Mouse (Mus musculus) intestine, embryonic 14.5 days (tissue): ENCODE results near the gene Eef1akmt2. TPM values are rescaled to one million over a fixed set of nuclear protein-coding genes. Genes with fewer than 3 reads are reported as not detected.

Experiments
- ATAC-seq: fragments of 200-750 bp; cut with Nextera tagmentation; replicated peaks from 2 replicates; pipeline ENCODE4 v1.8.0; 2017; ENCODE audit warnings: low read depth, moderate number of reproducible peaks, moderate TSS enrichment, moderate library complexity; ENCODE audit not compliant: low FRiP score, low TSS enrichment
- DNase-seq: peaks from one replicate; pipeline ENCODE4 v3.0.0-alpha.2; 2018; ENCODE audit warnings: low spot score
- H3K27ac ChIP-seq: fragments of 300-500 bp; sonication (generic); 2 replicates; pipeline ENCODE4 v1.5.1; 2014; ENCODE audit warnings: low read depth, mild to moderate bottlenecking, control low read depth
- H3K27me3 ChIP-seq: fragments of 300-500 bp; sonication (generic); replicated peaks from 2 replicates; pipeline ENCODE4 v1.6.1; 2014; ENCODE audit warnings: low read length, control low read depth; ENCODE audit not compliant: control insufficient read depth, insufficient read depth
- H3K36me3 ChIP-seq: fragments of 300-500 bp; sonication (generic); 2 replicates; pipeline ENCODE4 v1.6.1; 2014; ENCODE audit warnings: low read length, control low read depth; ENCODE audit not compliant: control insufficient read depth, insufficient read depth
- H3K4me1 ChIP-seq: fragments of 300-500 bp; sonication (generic); replicated peaks from 2 replicates; pipeline ENCODE4 v1.6.1; 2014; ENCODE audit warnings: low read length, control low read depth, mixed read lengths; ENCODE audit not compliant: control insufficient read depth, insufficient read depth
- H3K4me2 ChIP-seq: fragments of 300-500 bp; sonication (generic); 2 replicates; pipeline ENCODE4 v1.6.1; 2014; ENCODE audit warnings: low read length
- H3K4me3 ChIP-seq: fragments of 300-500 bp; sonication (generic); 2 replicates; pipeline ENCODE4 v1.5.1; 2014; ENCODE audit warnings: low read depth, low read length, control low read depth, mixed read lengths
- H3K9ac ChIP-seq: fragments of 300-500 bp; sonication (generic); 2 replicates; pipeline ENCODE4 v1.6.1; 2014; ENCODE audit warnings: mild to moderate bottlenecking, low read length
- H3K9me3 ChIP-seq: fragments of 300-500 bp; sonication (generic); 2 replicates; pipeline ENCODE4 v1.6.1; 2016; ENCODE audit warnings: low read length, control low read depth; ENCODE audit not compliant: control insufficient read depth
- WGBS: fragments of 180-500 bp; shearing (Covaris S2); extraction: QIAGEN DNeasy Blood & Tissue Kit; methylation state at CpG from one replicate; pipeline ENCODE4 v1.1.7; 2014; 5-methylcytosine and 5-hydroxymethylcytosine counted together
- polyA plus RNA-seq: library from polyadenylated mRNA; unstranded; fragments of >200 nt; fragmentation: Nextera tagmentation; extraction: Ambion mirVana; gene quantifications from 2 replicates; pipeline ENCODE4 v1.2.1, GENCODE M21; 2014

The Eef1akmt2 gene
- polyA plus RNA-seq, 1 experiment from 2014 or later, result 59.6 TPM

DNA sequence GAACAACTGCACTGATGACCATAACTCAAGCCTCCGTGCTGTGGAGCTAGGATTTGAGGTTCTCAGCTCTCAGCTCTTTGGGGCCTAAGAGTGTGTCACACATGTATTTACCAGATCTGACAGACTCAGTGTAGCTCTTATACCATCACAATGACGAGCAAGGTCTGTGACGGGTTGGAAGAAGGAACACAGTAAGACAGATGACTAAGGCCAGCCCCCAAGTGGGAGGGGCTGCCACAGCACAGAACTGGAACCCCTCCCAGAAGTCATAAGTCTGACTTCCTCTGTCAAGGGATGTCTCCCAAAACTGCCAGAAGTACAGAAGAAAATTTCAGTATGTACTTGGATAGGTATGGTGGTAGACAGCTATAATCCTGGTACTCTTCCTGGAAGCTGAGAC is 48.5 kb downstream of the Eef1akmt2 start:
- DNase-seq (no peak), ATAC-seq (no peak)
- H3K36me3 ChIP-seq, result peaks cover 4% of the 10 kb centered on the region; the same call in 1 of the 2 replicates
- H3K4me3 ChIP-seq, result no peak overlapping the region
- H3K27me3 ChIP-seq, result no peaks in the 10 kb centered on the region
- no peak overlapping the region for H3K27ac ChIP-seq
- no peaks in the 10 kb centered on the region for H3K9me3 ChIP-seq
- 61% methylated on average over 3 of the region's 3 CpGs for WGBS
- peaks cover 45% of the 10 kb centered on the region for H3K4me1 ChIP-seq
- no peak overlapping the region for H3K9ac ChIP-seq
- H3K4me2 ChIP-seq, result no peak overlapping the region

DNA sequence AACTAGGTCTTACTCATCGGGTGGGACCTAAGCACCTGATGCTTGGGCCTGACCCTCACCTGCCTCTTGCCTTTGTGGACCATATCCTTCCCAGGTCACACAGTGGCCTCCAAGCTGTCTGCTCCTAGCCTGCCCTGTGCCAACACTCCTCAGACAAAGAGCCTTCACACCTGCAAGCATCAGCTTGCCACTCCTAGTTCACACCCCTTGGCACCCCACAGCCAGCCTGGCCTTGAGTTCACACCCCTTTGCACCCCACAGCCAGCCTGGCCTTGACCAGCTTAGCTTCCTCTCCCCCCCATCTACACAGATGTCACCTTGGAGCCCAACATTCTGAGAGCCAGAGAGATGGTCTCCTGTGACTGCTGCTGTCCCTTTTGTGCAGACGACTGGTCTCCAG is 49.1 kb downstream of the Eef1akmt2 start:
- DNase-seq, result no peak
- WGBS, result 85% methylated on average over 2 of the region's 2 CpGs
- H3K4me3 ChIP-seq, result no peak overlapping the region

GRCm38 (mm10) chr7:132802691-132803090 is 49.8 kb downstream of the Eef1akmt2 start:
- H3K4me2 ChIP-seq, result no peak overlapping the region
- DNase-seq (no peak), ATAC-seq (no peak)
- 71% methylated on average over 11 of the region's 11 CpGs for WGBS
- H3K27ac ChIP-seq, result no peak overlapping the region; the same call in 1 of the 2 replicates
- no peak overlapping the region for H3K9ac ChIP-seq
- no peaks in the 10 kb centered on the region for H3K27me3 ChIP-seq
- H3K9me3 ChIP-seq, result no peaks in the 10 kb centered on the region
- H3K36me3 ChIP-seq, result peaks cover 4% of the 10 kb centered on the region; the same call in 1 of the 2 replicates
- H3K4me3 ChIP-seq, result no peak overlapping the region
- H3K4me1 ChIP-seq, result peaks cover 33% of the 10 kb centered on the region

More for the DNA sequence above, 49.1 kb downstream of the Eef1akmt2 start:
- Histone ChIP-seq H3K9me3 (no peaks in the 10 kb centered on the region), H3K27ac (no peak overlapping the region), H3K36me3 (peaks cover 4% of the 10 kb centered on the region; the same call in 1 of the 2 replicates), H3K4me2 (no peak overlapping the region), H3K27me3 (no peaks in the 10 kb centered on the region), H3K9ac (no peak overlapping the region), H3K4me1 (peaks cover 40% of the 10 kb centered on the region)
- no peak for ATAC-seq

GRCm38 (mm10) chr7:132802066-132802465 is 50.4 kb downstream of the Eef1akmt2 start:
- Histone ChIP-seq H3K4me2 (no peak overlapping the region), H3K9ac (no peak overlapping the region), H3K9me3 (no peaks in the 10 kb centered on the region), H3K4me1 (peaks cover 27% of the 10 kb centered on the region), H3K27me3 (no peaks in the 10 kb centered on the region), H3K36me3 (peaks cover 4% of the 10 kb centered on the region; the same call in 1 of the 2 replicates), H3K4me3 (no peak overlapping the region), H3K27ac (no peak overlapping the region; the same call in 1 of the 2 replicates)
- ATAC-seq (no peak), DNase-seq (no peak)
- WGBS, result 68% methylated on average over 2 of the region's 2 CpGs

DNA sequence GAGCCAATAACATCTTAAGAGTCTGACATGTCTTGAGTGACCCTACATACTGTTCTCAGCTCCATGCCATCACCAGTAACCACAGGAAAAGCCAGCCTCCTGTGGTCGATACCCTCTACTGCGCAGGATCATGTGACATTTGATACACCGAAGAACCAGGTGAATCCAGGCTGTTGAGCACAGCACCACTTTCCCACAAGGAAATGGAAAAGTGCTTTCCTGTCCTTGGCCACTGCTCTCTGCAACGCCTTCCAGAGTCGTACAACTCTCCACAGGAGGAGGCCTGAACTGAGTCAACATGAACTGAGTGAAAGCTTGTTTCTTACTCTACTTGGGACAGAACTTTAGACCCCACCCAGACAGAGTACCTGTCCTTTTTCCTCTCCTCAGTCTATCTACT is 51.0 kb downstream of the Eef1akmt2 start:
- Histone ChIP-seq H3K4me2 (no peak overlapping the region), H3K9me3 (no peaks in the 10 kb centered on the region), H3K36me3 (peaks cover 4% of the 10 kb centered on the region; the same call in 1 of the 2 replicates), H3K4me1 (peaks cover 25% of the 10 kb centered on the region), H3K27ac (no peak overlapping the region), H3K27me3 (no peaks in the 10 kb centered on the region), H3K9ac (no peak overlapping the region), H3K4me3 (no peak overlapping the region)
- DNase-seq (no peak), ATAC-seq (no peak)
- 84% methylated on average over 5 of the region's 5 CpGs for WGBS

- DNase-seq (no peak), ATAC-seq (no peak)
- H3K36me3 ChIP-seq, result peaks cover 4% of the 10 kb centered on the region; the same call in 1 of the 2 replicates
- no peaks in the 10 kb centered on the region for H3K9me3 ChIP-seq
- no peak overlapping the region for H3K4me2 ChIP-seq
- H3K27me3 ChIP-seq, result no peaks in the 10 kb centered on the region
- peaks cover 21% of the 10 kb centered on the region for H3K4me1 ChIP-seq
- H3K4me3 ChIP-seq, result no peak overlapping the region
- no peak overlapping the region for H3K9ac ChIP-seq
- no peak overlapping the region for H3K27ac ChIP-seq
- WGBS, result 78% methylated on average over 10 of the region's 10 CpGs
Measured at GRCm38 (mm10) chr7:132800868-132801267, 51.6 kb downstream of the Eef1akmt2 start.

DNA sequence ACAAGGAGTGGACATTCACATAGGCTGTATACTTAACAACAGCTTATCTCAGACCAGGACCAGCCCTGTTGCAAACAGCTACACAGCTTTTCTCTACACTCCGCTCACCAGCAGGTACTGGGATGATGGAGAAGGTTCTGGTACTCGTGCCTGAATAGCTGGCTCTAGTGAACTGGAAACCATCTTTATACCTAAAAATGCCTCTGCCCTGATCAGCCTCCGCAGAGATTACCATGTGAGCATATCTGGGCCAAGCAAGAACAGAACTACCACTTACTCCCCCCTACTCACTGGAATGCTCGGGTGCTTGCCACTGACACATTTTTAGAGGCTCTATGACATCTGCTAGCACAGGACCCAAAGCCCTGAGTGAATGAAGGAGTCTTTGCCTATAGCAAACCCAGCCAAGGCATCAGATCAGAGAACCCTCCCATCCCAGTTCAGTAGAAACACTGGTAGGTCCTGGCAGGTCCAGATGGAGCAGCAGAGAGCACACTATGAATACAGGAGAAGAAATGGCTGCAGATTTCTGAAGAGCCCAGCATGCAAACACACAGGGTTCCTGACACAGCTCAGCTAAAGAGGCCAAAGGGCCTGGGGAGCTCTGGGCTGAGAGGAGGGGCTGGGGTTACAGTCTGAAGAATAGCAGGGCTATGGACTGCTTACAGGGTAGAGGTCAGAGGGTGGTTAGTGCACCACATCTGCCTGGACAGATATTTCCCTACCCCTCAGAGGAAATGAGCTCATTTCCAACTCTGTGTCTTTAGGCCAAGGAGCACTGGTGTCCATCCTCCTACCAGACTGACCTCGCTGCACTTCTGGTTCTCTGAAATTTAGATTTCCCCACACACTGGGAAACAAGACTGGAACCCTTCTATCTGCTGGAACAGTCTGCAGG is 53.1 kb downstream of the Eef1akmt2 start:
- peaks cover 10% of the 10 kb centered on the region for H3K4me1 ChIP-seq
- no peak overlapping the region for H3K27ac ChIP-seq
- H3K9me3 ChIP-seq, result no peaks in the 10 kb centered on the region
- WGBS, result 85% methylated on average over 5 of the region's 5 CpGs
- no peak for ATAC-seq
- H3K27me3 ChIP-seq, result no peaks in the 10 kb centered on the region
- DNase-seq, result no peak
- no peak overlapping the region for H3K4me3 ChIP-seq
- no peak overlapping the region for H3K9ac ChIP-seq
- H3K36me3 ChIP-seq, result peaks cover 4% of the 10 kb centered on the region; the same call in 1 of the 2 replicates
- H3K4me2 ChIP-seq, result no peak overlapping the region

DNA sequence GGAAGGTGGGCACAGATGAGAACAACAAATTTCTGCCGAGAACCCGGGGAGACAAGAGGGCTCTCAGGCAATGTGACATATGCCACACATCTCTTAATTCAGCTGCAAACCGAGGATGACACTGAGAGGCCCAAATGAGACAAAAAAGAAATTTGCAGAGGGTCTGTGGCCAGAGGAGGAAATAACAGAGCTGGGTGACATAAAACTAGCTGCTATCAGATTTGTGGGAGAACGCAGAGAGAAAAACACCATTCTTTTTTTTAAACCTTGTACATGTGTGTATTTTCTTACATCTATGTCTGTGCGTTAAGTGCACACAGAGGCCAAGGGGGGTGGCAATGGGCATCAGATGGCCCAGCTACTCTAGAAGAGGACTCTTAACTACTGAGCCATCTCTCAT is 57.3 kb downstream of the Eef1akmt2 start:
- Histone ChIP-seq H3K4me2 (no peak overlapping the region), H3K9me3 (no peaks in the 10 kb centered on the region), H3K27ac (no peak overlapping the region), H3K4me3 (no peak overlapping the region), H3K27me3 (no peaks in the 10 kb centered on the region), H3K9ac (no peak overlapping the region), H3K4me1 (0 out of 2 replicates have a peak, but pooled peaks cover 6% of the 10 kb centered on the region), H3K36me3 (no peaks in the 10 kb centered on the region)
- ATAC-seq, result no peak
- no peak for DNase-seq
- WGBS, result 89% methylated on average over 5 of the region's 5 CpGs
